Mouse (Mus musculus) lung, adult 2 months (tissue): Measurements from ENCODE around the gene Arpc2.

ENCODE experiments used
- CTCF ChIP-seq: fragments of 200-500 bp; IDR thresholded peaks from 2 replicates; pipeline ENCODE4 v1.5.1; 2011; ENCODE audit warnings: mild to moderate bottlenecking, low read length, control low read depth; ENCODE audit not compliant: insufficient read depth
- POLR2A ChIP-seq: fragments of 200-500 bp; IDR thresholded peaks from 2 replicates; pipeline ENCODE4 v1.6.1; 2011; ENCODE audit warnings: low read depth, mild to moderate bottlenecking, control low read depth, low read length, borderline replicate concordance; ENCODE audit errors: extremely low read depth

DNA sequence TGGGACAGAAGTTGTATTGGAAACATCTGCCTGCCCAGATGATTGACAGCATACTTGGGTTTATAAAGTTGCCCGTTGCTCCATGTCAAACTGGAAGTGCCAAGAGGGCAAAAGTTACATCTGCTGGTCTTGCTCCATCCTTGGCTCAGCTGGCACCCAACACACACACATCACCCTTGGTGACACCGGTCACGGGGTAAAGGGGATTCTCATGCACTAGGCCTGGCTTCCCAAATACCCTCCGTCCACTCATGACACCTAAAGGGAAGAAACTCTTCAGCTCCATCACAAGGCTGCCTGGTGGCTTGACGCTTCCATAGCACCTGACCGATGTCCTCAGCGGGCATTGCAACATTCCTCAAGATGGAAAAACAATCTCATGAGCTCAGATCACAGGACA lies 45.4 kb upstream of the Arpc2 start:
- TF ChIP-seq CTCF (no peak), POLR2A (no peak)
